Mouse (Mus musculus): Measurements from ENCODE around the gene Nup98.

GRCm38 (mm10) chr7:102084041-102084696 is 125.8 kb downstream of the Nup98 start:
- no peak for TF ChIP-seq GATA1 (IDR thresholded peaks at IDR 0.05; ENCODE audit: borderline replicate concordance, low read length)
- no peak for TF ChIP-seq FLI1 (IDR thresholded peaks at IDR 0.05; ENCODE audit: low read length)

Measured in megakaryocyte, embryonic 14.5 days (primary cell).